Mouse (Mus musculus) hindbrain, embryonic 14.5 days (tissue): ENCODE data around the gene Dock11. TPM values are rescaled to one million over a fixed set of nuclear protein-coding genes. Genes with fewer than 3 reads are reported as not detected.

Experiments
- ATAC-seq: fragments of 200-750 bp; cut with Nextera tagmentation; 2 replicates; pipeline ENCODE4 v1.8.0; 2017; ENCODE audit warnings: moderate number of reproducible peaks, mild to moderate bottlenecking, moderate TSS enrichment, moderate library complexity; ENCODE audit not compliant: low FRiP score
- DNase-seq: peaks from one replicate; pipeline ENCODE4 v3.0.0-alpha.2; 2015; ENCODE audit warnings: low spot score
- H3K27ac ChIP-seq: fragments of 300-500 bp; sonication (generic); 2 replicates; pipeline ENCODE4 v1.5.1; 2014; ENCODE audit warnings: mild to moderate bottlenecking, moderate library complexity
- H3K27me3 ChIP-seq: fragments of 300-500 bp; sonication (generic); 2 replicates; pipeline ENCODE4 v1.6.1; 2014; ENCODE audit warnings: mild to moderate bottlenecking, low read length, mixed read lengths; ENCODE audit not compliant: control insufficient read depth, insufficient read depth
- H3K36me3 ChIP-seq: fragments of 300-500 bp; sonication (generic); replicated peaks from 2 replicates; pipeline ENCODE4 v1.6.1; 2014; ENCODE audit not compliant: control insufficient read depth, insufficient read depth
- H3K4me1 ChIP-seq: fragments of 300-500 bp; sonication (generic); replicated peaks from 2 replicates; pipeline ENCODE4 v1.6.1; 2014; ENCODE audit warnings: antibody characterized with exemption, low read length, mixed read lengths; ENCODE audit not compliant: control insufficient read depth, insufficient read depth
- H3K4me2 ChIP-seq: fragments of 300-500 bp; sonication (generic); replicated peaks from 2 replicates; pipeline ENCODE4 v1.6.1; 2014; ENCODE audit warnings: mild to moderate bottlenecking, moderate library complexity
- H3K4me3 ChIP-seq: fragments of 300-500 bp; sonication (generic); replicated peaks from 2 replicates; pipeline ENCODE4 v1.5.1; 2014; ENCODE audit warnings: mild to moderate bottlenecking, low read length
- H3K9ac ChIP-seq: fragments of 300-500 bp; sonication (generic); 2 replicates; pipeline ENCODE4 v1.6.1; 2014
- H3K9me3 ChIP-seq: fragments of 300-500 bp; sonication (generic); 2 replicates; pipeline ENCODE4 v1.6.1; 2016; ENCODE audit warnings: low read length; ENCODE audit not compliant: control insufficient read depth
- WGBS: fragments of 180-500 bp; shearing (Covaris S2); extraction: QIAGEN DNeasy Blood & Tissue Kit; methylation state at CpG from one replicate; pipeline ENCODE4 v1.1.7; 2014; 5-methylcytosine and 5-hydroxymethylcytosine counted together
- polyA plus RNA-seq: library from polyadenylated mRNA; unstranded; fragments of >200 nt; fragmentation: Nextera tagmentation; extraction: Ambion mirVana; gene quantifications from 2 replicates; pipeline ENCODE4 v1.2.1, GENCODE M21; 2014

The Dock11 gene
- polyA plus RNA-seq, result 20.0 and 20.2 TPM in 2 replicates

DNA sequence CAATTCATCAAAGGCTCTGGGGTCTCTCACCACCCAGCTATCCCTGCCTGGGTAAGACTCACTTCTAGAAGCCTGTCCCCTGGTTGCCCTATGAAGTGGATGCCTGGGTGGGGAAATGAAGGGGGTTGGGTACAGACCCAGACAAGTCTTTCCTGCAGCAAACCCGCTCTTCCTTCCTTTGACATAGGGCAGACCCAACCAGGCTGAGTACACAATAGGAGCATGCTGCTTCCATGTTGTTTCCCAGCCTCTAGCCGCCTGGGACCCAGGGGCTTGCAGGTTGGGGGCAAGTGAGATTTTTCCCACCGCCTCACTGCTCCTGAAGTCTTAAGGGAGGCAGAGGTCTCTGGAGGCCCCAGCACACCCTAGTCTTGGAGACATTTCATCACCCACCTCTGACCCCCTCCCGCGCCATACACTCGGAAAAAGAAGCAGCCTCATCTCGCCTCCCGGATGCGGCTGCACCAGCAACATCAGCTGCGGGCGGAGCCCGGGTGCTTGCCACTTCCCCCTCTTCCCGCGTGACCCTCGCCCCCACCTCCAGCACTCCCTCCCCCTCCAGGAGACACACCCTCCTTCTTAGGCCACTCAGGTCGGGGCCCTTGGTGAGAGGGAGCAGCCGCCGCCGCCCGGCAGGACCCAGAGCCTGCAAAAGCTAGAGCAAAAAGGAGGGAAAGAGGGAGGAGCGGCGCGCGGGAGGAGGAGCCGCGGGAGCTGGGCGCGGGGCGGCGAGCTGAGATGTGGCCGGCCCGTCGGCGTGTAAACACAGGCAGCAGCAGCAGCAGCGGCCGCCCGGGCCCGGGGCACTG is at the start of gene Dock11:
TSS of gene Dock11 (plus strand) at position 746 of the 809 bp plus-strand sequence.
- DNase-seq (peak; percentile 46), ATAC-seq (peak; percentile 86)
- Histone ChIP-seq H3K9ac (peak within 1 kb of the TSS; percentile 71), H3K9me3 (no peaks in the 10 kb centered on the region), H3K27me3 (no peaks in the 10 kb centered on the region), H3K4me2 (peak within 1 kb of the TSS; percentile 55), H3K4me3 (peak within 1 kb of the TSS; percentile 64), H3K4me1 (0 out of 2 replicates have a peak, but pooled peaks cover 4% of the 10 kb centered on the region), H3K36me3 (no peaks in the 10 kb centered on the region), H3K27ac (peak within 1 kb of the TSS; percentile 82)
- WGBS, result 24% methylated on average over 34 of the region's 38 CpGs

DNA sequence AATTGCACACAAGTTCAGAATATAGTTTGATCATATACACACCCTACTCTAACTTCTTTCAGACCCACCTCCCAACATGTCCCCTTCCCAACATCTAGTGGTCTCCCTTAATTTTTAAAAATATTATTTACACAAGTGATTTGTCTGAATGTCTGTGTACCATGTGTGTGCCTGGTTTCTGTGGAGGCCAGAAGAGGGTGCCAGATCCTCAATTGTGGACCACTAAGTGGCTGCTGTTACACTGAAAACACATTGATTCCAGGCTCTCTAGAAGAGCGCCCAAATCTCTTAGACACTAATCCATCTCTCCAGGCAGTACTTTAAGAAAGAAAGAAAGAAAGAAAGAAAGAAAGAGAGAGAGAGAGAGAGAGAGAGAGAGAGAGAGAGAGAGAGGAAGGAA is 8.9 kb upstream of the Dock11 start:
- no peak overlapping the region for H3K27ac ChIP-seq
- H3K4me1 ChIP-seq, result no peaks in the 10 kb centered on the region
- no peaks in the 10 kb centered on the region for H3K27me3 ChIP-seq
- no peaks in the 10 kb centered on the region for H3K9me3 ChIP-seq
- no peak for ATAC-seq
- H3K36me3 ChIP-seq, result no peaks in the 10 kb centered on the region
- H3K4me2 ChIP-seq, result no peak overlapping the region
- no peak overlapping the region for H3K9ac ChIP-seq
- H3K4me3 ChIP-seq, result no peak overlapping the region
- DNase-seq, result peak; percentile 41
- 85% methylated on average over 1 of the region's 1 CpGs for WGBS

DNA sequence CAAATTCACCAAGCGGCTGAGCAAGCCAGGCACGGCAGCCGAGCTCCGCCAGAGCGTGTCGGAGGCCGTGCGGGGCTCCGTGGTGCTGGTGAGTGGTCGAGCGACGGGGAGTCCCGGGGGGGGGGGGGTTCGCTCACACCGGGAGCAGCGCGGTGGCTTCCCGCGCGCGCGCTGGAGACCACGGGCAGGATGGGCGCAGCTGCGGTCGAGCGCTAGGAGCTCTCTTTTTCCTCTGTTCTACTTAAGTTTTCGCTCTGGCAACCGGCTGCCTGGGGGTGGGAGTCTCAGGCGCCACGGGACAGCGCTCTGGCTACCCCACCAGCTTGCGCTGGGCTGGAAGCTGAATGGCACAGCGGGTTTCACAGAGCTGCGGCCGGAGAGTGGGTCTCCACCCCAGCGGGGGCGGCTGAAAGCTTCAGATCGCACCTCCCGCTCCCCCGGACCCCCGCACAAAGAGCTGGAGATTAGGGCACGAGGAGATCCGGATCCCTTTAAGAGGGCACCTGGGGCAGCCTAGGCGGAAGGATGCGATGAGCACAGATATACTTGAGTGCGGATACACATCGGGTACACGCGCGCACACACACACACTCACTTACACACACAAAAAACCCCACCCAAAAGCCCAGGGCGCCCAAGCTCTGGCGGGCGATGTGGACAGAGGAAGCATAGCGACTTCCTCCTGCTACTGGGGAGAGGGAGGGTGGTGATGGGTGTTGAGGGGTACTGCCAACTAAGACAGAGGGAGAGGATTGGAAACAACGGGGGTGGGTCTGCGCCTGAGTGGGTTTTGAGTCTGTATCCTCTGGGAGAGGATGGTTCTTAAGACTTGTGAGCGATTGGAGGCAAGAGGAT is 540 bp downstream of the Dock11 start:
- peak; percentile 64 for ATAC-seq
- WGBS, result 14% methylated on average over 48 of the region's 58 CpGs
- no peaks in the 10 kb centered on the region for H3K36me3 ChIP-seq

DNA sequence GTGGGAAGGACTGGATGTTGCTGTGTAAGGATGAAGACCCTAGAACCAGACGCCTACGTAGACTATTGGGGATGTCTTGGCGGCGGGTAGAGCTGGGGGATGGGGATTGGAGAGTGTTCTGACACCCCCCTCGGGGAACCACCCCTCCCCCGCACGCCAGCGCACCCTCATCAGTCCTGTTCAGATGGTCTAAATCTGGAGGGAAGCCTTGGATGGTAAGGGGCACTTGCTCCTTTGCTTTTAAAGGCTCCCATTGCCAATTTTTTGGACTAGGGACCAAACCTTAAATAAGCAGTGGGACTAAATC is 1.1 kb downstream of the Dock11 start:
- Histone ChIP-seq H3K36me3 (no peaks in the 10 kb centered on the region), H3K4me2 (peak overlapping the region; percentile 55), H3K27me3 (no peaks in the 10 kb centered on the region), H3K4me1 (0 out of 2 replicates have a peak, but pooled peaks cover 4% of the 10 kb centered on the region), H3K4me3 (peak overlapping the region; percentile 64), H3K9ac (peak overlapping the region; percentile 71), H3K27ac (peak overlapping the region; percentile 82), H3K9me3 (no peaks in the 10 kb centered on the region)
- ATAC-seq, result no peak; the same call in 1 of the 2 replicates
- DNase-seq, result peak; percentile 24
- 11% methylated on average over 8 of the region's 8 CpGs for WGBS

More for the DNA sequence above, 540 bp downstream of the Dock11 start:
- H3K9me3 ChIP-seq, result no peaks in the 10 kb centered on the region
- peak overlapping the region; percentile 55 for H3K4me2 ChIP-seq
- peak overlapping the region; percentile 82 for H3K27ac ChIP-seq
- H3K4me1 ChIP-seq, result 0 out of 2 replicates have a peak, but pooled peaks cover 4% of the 10 kb centered on the region
- no peak for DNase-seq
- peak overlapping the region; percentile 71 for H3K9ac ChIP-seq
- no peaks in the 10 kb centered on the region for H3K27me3 ChIP-seq
- peak overlapping the region; percentile 64 for H3K4me3 ChIP-seq

DNA sequence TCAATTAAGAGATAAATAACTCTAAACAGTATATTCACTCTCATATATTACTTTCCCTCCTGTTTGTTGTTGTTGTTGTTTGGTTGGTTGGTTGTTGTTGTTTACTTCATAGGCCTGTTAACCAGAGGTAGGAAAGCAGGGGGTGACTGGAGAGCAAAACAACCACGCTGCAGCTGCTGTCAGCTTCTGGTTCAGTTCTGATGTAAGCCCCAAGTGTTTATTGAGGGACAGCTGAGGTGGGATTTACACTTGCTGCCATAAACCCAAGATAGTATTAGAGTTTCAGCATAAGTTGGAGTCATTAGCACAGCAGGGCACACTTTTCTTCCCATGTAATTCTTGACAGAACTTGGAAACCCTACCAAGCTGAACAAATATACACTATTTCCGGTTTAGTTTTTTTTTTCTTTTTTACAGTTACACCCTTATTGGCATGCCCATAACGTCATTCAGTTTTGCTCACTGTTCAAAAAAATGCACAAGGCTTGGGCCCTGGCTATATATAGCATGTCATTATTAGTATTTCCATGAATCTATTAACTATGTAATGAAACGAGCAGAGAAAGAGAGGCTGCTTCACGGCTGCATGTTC is 3.0 kb downstream of the Dock11 start:
- ATAC-seq, result no peak
- Histone ChIP-seq H3K36me3 (no peaks in the 10 kb centered on the region), H3K9me3 (no peaks in the 10 kb centered on the region), H3K27ac (no peak overlapping the region), H3K9ac (no peak overlapping the region), H3K27me3 (no peaks in the 10 kb centered on the region), H3K4me3 (no peak overlapping the region), H3K4me2 (no peak overlapping the region), H3K4me1 (0 out of 2 replicates have a peak, but pooled peaks cover 4% of the 10 kb centered on the region)
- no peak for DNase-seq
- 56% methylated on average over 5 of the region's 5 CpGs for WGBS

DNA sequence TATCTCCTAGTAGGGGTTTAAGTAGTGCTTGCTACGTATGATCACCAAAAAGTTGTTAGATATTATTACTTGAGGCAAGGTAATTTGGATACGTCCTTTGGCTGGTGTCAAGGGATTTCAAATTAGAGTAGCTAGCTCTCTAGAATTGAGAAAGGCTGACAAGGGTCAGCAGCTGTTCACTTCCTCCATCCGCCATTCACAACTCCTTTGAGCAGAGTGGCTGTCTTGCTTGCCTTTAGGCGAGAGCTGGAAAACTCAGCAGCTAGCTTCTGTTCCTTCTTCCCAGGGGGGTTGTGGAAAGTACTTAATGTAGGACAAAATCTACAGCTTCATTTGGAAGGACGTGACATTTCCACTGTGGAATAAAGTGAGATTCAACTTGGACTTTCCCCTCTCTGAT is 3.7 kb downstream of the Dock11 start:
- Histone ChIP-seq H3K4me2 (no peak overlapping the region), H3K4me3 (no peak overlapping the region), H3K27ac (no peak overlapping the region), H3K9me3 (no peaks in the 10 kb centered on the region), H3K27me3 (no peaks in the 10 kb centered on the region), H3K36me3 (no peaks in the 10 kb centered on the region), H3K4me1 (0 out of 2 replicates have a peak, but pooled peaks cover 4% of the 10 kb centered on the region), H3K9ac (no peak overlapping the region)
- WGBS, result 52% methylated on average over 5 of the region's 5 CpGs
- no peak for DNase-seq
- no peak for ATAC-seq

DNA sequence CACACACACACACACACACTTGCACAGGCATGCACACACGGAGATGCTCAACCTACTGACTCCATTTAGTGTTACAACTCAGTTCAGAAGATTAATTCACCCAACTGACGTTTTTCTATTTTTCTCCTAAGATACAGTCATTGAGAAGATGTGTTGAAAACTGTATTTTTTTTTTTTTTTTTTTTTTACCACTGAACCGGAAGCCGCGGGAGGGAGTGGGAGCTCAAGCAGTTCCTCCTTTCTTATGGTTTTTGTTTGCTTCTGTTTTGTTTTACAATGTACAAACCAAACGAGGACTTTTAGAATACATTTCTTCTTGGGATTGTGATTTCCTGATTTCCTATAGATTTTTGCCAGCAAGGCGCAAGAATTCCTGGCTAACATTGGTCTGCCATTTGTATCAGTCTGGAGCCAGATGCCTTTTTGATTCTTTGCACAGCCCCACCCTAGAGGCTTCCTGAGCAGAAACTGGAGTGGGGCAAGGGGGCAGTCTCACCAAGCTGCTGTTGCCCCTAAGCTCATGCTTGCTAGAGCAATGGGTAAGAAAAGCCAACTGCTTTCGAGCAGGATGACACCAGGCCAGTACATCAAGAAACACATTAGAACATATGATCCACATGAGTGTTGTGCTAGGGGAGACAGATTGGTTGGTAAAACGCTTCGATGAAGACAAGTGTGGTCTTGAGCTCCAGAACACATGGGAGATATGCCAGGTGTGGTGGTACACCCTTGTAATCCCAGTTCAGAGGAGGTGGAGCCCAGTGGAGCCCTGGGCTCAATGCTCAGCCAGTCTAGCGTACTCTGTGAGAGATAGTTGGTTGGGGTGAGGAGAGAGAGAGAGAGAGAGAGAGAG is 9.2 kb downstream of the Dock11 start:
- Histone ChIP-seq H3K9ac (no peak overlapping the region), H3K27ac (no peak overlapping the region), H3K4me3 (no peak overlapping the region), H3K9me3 (no peaks in the 10 kb centered on the region), H3K27me3 (no peaks in the 10 kb centered on the region), H3K4me1 (no peaks in the 10 kb centered on the region), H3K4me2 (no peak overlapping the region), H3K36me3 (no peaks in the 10 kb centered on the region)
- DNase-seq (no peak), ATAC-seq (no peak)
- WGBS, result 86% methylated on average over 11 of the region's 11 CpGs

DNA sequence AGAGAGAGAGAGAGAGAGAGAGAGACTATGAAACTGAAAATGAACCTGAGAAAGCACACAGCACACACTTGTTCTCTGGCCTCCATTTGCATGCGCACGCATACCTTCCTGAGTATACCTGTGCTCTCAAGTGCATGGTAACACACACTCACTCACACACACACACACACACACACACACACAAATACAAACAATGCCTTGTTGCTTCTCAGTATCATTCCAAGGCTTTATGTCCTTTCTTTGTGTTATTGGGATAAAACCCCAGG is 9.8 kb downstream of the Dock11 start:
- H3K36me3 ChIP-seq, result no peaks in the 10 kb centered on the region
- DNase-seq, result no peak
- no peak overlapping the region for H3K4me2 ChIP-seq
- H3K4me1 ChIP-seq, result no peaks in the 10 kb centered on the region
- H3K9ac ChIP-seq, result no peak overlapping the region
- H3K9me3 ChIP-seq, result no peaks in the 10 kb centered on the region
- H3K27ac ChIP-seq, result no peak overlapping the region
- no peak overlapping the region for H3K4me3 ChIP-seq
- H3K27me3 ChIP-seq, result no peaks in the 10 kb centered on the region
- 100% methylated on average over 2 of the region's 2 CpGs for WGBS
- ATAC-seq, result no peak
